Comparison of ENCODE assay signal across 17 mouse cellular contexts in genomic region chr12:117157249-117157648, GRCm38 (mm10).
DNase-seq lines count a peak whose midpoint lies in the region; ATAC-seq and TF ChIP-seq lines count a peak whose summit lies in the region.
"Had no signal": no experiment of that assay in that cellular context is flagged by ENCODE, and none has a peak within 500 bp of the region (broad histone marks: within the 10 kb centered on the region; RNA-seq: fewer than 3 reads in every experiment).

No protein-coding gene starts in this region.

- H3K4me3 ChIP-seq in forebrain, embryonic 13.5 days = peak overlapping the region; percentile 73
- H3K4me3 ChIP-seq in hindbrain, embryonic 11.5 days (ENCODE audit: low read depth, low read length) = peak overlapping the region; percentile 10; the same call in 1 of the 2 replicates
- H3K4me3 ChIP-seq in midbrain, embryonic 12.5 days = peak overlapping the region; percentile 94
- no peak overlapping the region for H3K4me3 ChIP-seq in neural tube, embryonic 15.5 days (replicated peaks)
- no peak overlapping the region for H3K4me3 ChIP-seq in intestine, embryonic 15.5 days (replicated peaks)
- no peak overlapping the region for H3K4me3 ChIP-seq in stomach, postnatal 0 days (ENCODE audit: low read depth, low read length)
- H3K4me3 ChIP-seq: erythroblast, embryonic 14.5 days; liver, embryonic 13.5 days had no signal

- no peaks in the 10 kb centered on the region; the same call in 1 of the 2 replicates for H3K36me3 ChIP-seq in forebrain, embryonic 13.5 days (ENCODE audit: poor library complexity, severe bottlenecking)
- no peaks in the 10 kb centered on the region for H3K36me3 ChIP-seq in hindbrain, embryonic 11.5 days (ENCODE audit: control insufficient read depth, insufficient read depth, low read length)
- H3K36me3 ChIP-seq in midbrain, embryonic 12.5 days = peaks cover 22% of the 10 kb centered on the region
- no peaks in the 10 kb centered on the region for H3K36me3 ChIP-seq in neural tube, embryonic 15.5 days
- H3K36me3 ChIP-seq in intestine, embryonic 15.5 days = no peaks in the 10 kb centered on the region
- H3K36me3 ChIP-seq in stomach, postnatal 0 days (ENCODE audit: control insufficient read depth, insufficient read depth, low read length) = no peaks in the 10 kb centered on the region
- H3K36me3 ChIP-seq: liver, embryonic 13.5 days had no signal

- intact Hi-C loops in heart, postnatal 14 days (cut with DNase I) = no loop called here

- no peak for TF ChIP-seq EP300 in stomach, postnatal 0 days (optimal IDR thresholded peaks at IDR 0.05)

- peaks cover 77% of the 10 kb centered on the region for H3K27me3 ChIP-seq in forebrain, embryonic 13.5 days
- peaks cover 3% of the 10 kb centered on the region; the same call in 1 of the 2 replicates for H3K27me3 ChIP-seq in hindbrain, embryonic 11.5 days (ENCODE audit: control insufficient read depth, insufficient read depth, low read length)
- no peaks in the 10 kb centered on the region; the same call in 1 of the 2 replicates for H3K27me3 ChIP-seq in midbrain, embryonic 12.5 days
- peaks cover 60% of the 10 kb centered on the region for H3K27me3 ChIP-seq in neural tube, embryonic 15.5 days (replicated peaks)
- peaks cover 90% of the 10 kb centered on the region for H3K27me3 ChIP-seq in intestine, embryonic 15.5 days (replicated peaks)
- H3K27me3 ChIP-seq in stomach, postnatal 0 days (ENCODE audit: control insufficient read depth, insufficient read depth, low read length) = peaks cover 28% of the 10 kb centered on the region

- DNase-seq in hindbrain, embryonic 11.5 days (ENCODE audit: low spot score) = peak; percentile 43
- DNase-seq in stomach, postnatal 0 days (ENCODE audit: low spot score) = no peak
- DNase-seq in heart, postnatal 14 days = no peak
- DNase-seq: adrenal gland, postnatal 10 days; cerebellum, adult 8-10 months; heart, adult 11 months; kidney, adult 9 months; liver, embryonic 13.5 days; right cerebral cortex, postnatal 14 days had no signal

- peak overlapping the region; percentile 73 for H3K9ac ChIP-seq in forebrain, embryonic 13.5 days
- H3K9ac ChIP-seq in hindbrain, embryonic 11.5 days (ENCODE audit: low read depth, low read length) = no peak overlapping the region
- peak overlapping the region; percentile 68 for H3K9ac ChIP-seq in midbrain, embryonic 12.5 days (replicated peaks)
- H3K9ac ChIP-seq in neural tube, embryonic 15.5 days (replicated peaks) = no peak overlapping the region
- H3K9ac ChIP-seq in intestine, embryonic 15.5 days = no peak overlapping the region
- no peak overlapping the region for H3K9ac ChIP-seq in stomach, postnatal 0 days (ENCODE audit: low read length)
- H3K9ac ChIP-seq: liver, embryonic 13.5 days had no signal

- TF ChIP-seq CTCF in stomach, postnatal 0 days (IDR thresholded peaks at IDR 0.05; ENCODE audit: low read depth) = no peak

- no peaks in the 10 kb centered on the region for H3K9me3 ChIP-seq in forebrain, embryonic 13.5 days (replicated peaks)
- no peaks in the 10 kb centered on the region for H3K9me3 ChIP-seq in hindbrain, embryonic 11.5 days (ENCODE audit: control insufficient read depth, low read length)
- H3K9me3 ChIP-seq in midbrain, embryonic 12.5 days = no peaks in the 10 kb centered on the region
- H3K9me3 ChIP-seq in neural tube, embryonic 15.5 days (replicated peaks) = no peaks in the 10 kb centered on the region
- H3K9me3 ChIP-seq in intestine, embryonic 15.5 days = no peaks in the 10 kb centered on the region
- H3K9me3 ChIP-seq in stomach, postnatal 0 days (ENCODE audit: control insufficient read depth, low read length) = no peaks in the 10 kb centered on the region
- H3K9me3 ChIP-seq: liver, embryonic 13.5 days had no signal

- WGBS in forebrain, embryonic 13.5 days = 14% methylated on average over 2 of the region's 2 CpGs
- WGBS in hindbrain, embryonic 11.5 days = 31% methylated on average over 2 of the region's 2 CpGs
- WGBS in midbrain, embryonic 12.5 days = 27% methylated on average over 2 of the region's 2 CpGs
- 54% methylated on average over 2 of the region's 2 CpGs for WGBS in neural tube, embryonic 15.5 days
- WGBS in intestine, embryonic 15.5 days = 68% methylated on average over 2 of the region's 2 CpGs
- 66% methylated on average over 2 of the region's 2 CpGs for WGBS in stomach, postnatal 0 days

- no peak for ATAC-seq in forebrain, embryonic 13.5 days
- no peak for ATAC-seq in hindbrain, embryonic 11.5 days (ENCODE audit: low FRiP score)
- ATAC-seq in midbrain, embryonic 12.5 days (ENCODE audit: low FRiP score, low read depth) = no peak
- ATAC-seq in neural tube, embryonic 15.5 days (ENCODE audit: low FRiP score) = no peak
- no peak for ATAC-seq in intestine, embryonic 15.5 days
- no peak for ATAC-seq in stomach, postnatal 0 days (ENCODE audit: low FRiP score, low TSS enrichment)
- ATAC-seq: CD4-positive, CD25-positive, alpha-beta regulatory T cell, adult 4 months; lung, postnatal 0 days had no signal

- H3K27ac ChIP-seq in forebrain, embryonic 13.5 days = no peak overlapping the region; the same call in 1 of the 2 replicates
- no peak overlapping the region for H3K27ac ChIP-seq in hindbrain, embryonic 11.5 days (ENCODE audit: low read depth, low read length)
- H3K27ac ChIP-seq in midbrain, embryonic 12.5 days (replicated peaks) = peak overlapping the region; percentile 91
- no peak overlapping the region for H3K27ac ChIP-seq in neural tube, embryonic 15.5 days (replicated peaks)
- no peak overlapping the region for H3K27ac ChIP-seq in intestine, embryonic 15.5 days
- H3K27ac ChIP-seq in stomach, postnatal 0 days (replicated peaks) = no peak overlapping the region
- H3K27ac ChIP-seq: left cerebral cortex, adult 2 months; liver, embryonic 13.5 days had no signal

- peak overlapping the region; percentile 68 for H3K4me2 ChIP-seq in forebrain, embryonic 13.5 days
- peak overlapping the region; percentile 22 for H3K4me2 ChIP-seq in hindbrain, embryonic 11.5 days (replicated peaks; ENCODE audit: low read depth, low read length)
- H3K4me2 ChIP-seq in midbrain, embryonic 12.5 days (replicated peaks) = peak overlapping the region; percentile 67
- H3K4me2 ChIP-seq in neural tube, embryonic 15.5 days = peak overlapping the region; percentile 9
- H3K4me2 ChIP-seq in intestine, embryonic 15.5 days (replicated peaks) = no peak overlapping the region
- H3K4me2 ChIP-seq in stomach, postnatal 0 days (replicated peaks; ENCODE audit: low read depth) = no peak overlapping the region
- H3K4me2 ChIP-seq: liver, embryonic 13.5 days had no signal

- peaks cover 61% of the 10 kb centered on the region for H3K4me1 ChIP-seq in forebrain, embryonic 13.5 days
- H3K4me1 ChIP-seq in hindbrain, embryonic 11.5 days (replicated peaks; ENCODE audit: control insufficient read depth, insufficient read depth, low read length) = peaks cover 34% of the 10 kb centered on the region
- H3K4me1 ChIP-seq in midbrain, embryonic 12.5 days = peaks cover 63% of the 10 kb centered on the region
- H3K4me1 ChIP-seq in neural tube, embryonic 15.5 days = peaks cover 69% of the 10 kb centered on the region
- peaks cover 13% of the 10 kb centered on the region for H3K4me1 ChIP-seq in intestine, embryonic 15.5 days (replicated peaks)
- H3K4me1 ChIP-seq in stomach, postnatal 0 days (replicated peaks; ENCODE audit: control insufficient read depth, insufficient read depth) = no peaks in the 10 kb centered on the region
- H3K4me1 ChIP-seq: liver, embryonic 13.5 days had no signal

Comparison
In these comparisons a context has a peak if more than half of its experiments do, and no peak if none do; other contexts are left out.
1. H3K4me2 ChIP-seq: peak in forebrain, embryonic 13.5 days (single experiment), hindbrain, embryonic 11.5 days (single experiment), midbrain, embryonic 12.5 days (single experiment) and neural tube, embryonic 15.5 days (single experiment); none in intestine, embryonic 15.5 days (single experiment) and stomach, postnatal 0 days (single experiment).
2. H3K4me3 ChIP-seq: peak in forebrain, embryonic 13.5 days (single experiment), hindbrain, embryonic 11.5 days (single experiment) and midbrain, embryonic 12.5 days (single experiment); none in neural tube, embryonic 15.5 days (single experiment), intestine, embryonic 15.5 days (single experiment) and stomach, postnatal 0 days (single experiment).
3. H3K9ac ChIP-seq: peak in forebrain, embryonic 13.5 days (single experiment) and midbrain, embryonic 12.5 days (single experiment); none in hindbrain, embryonic 11.5 days (single experiment), neural tube, embryonic 15.5 days (single experiment), intestine, embryonic 15.5 days (single experiment) and stomach, postnatal 0 days (single experiment).